Mouse (Mus musculus) layer of hippocampus, adult 8-10 months (tissue): ENCODE measurements at regions not wholly inside any gene's neighbourhood (a gene's known extent, or its start where the extent isn't known, plus 50 kb on each side); places are given as distances from the start of the nearest gene placed in this dataset.

Experiments
- microRNA-seq, 2 experiments: library from miRNA; unstranded; fragments of <30 nt; microRNA quantifications; one replicate each; pipeline ENCODE4 v1.2.0; 2022

Small RNA genes lying in the stretch of these regions (microRNA-seq; reads per million reads assigned to microRNA genes)
- 0 reads per million in 2 experiments for gene Mir6343
